Mouse (Mus musculus) testis, adult 2 months (tissue): ENCODE results near the gene Gpr183. TPM values are rescaled to one million over a fixed set of nuclear protein-coding genes. Genes with fewer than 3 reads are reported as not detected.

Experiments used
- H3K27ac ChIP-seq: fragments of 200-500 bp; 2 replicates; pipeline ENCODE4 v1.5.1; 2012; ENCODE audit warnings: low read depth, low read length; ENCODE audit not compliant: control insufficient read depth, insufficient read depth
- H3K27me3 ChIP-seq: fragments of 200-500 bp; 2 replicates; pipeline ENCODE4 v1.6.1; 2012; ENCODE audit warnings: mild to moderate bottlenecking, low read length, moderate library complexity; ENCODE audit not compliant: control insufficient read depth, insufficient read depth
- H3K36me3 ChIP-seq: fragments of 200-500 bp; 2 replicates; pipeline ENCODE4 v1.6.1; 2012; ENCODE audit warnings: mild to moderate bottlenecking, low read length; ENCODE audit not compliant: control insufficient read depth, insufficient read depth
- H3K4me1 ChIP-seq: fragments of 200-500 bp; 2 replicates; pipeline ENCODE4 v1.6.1; 2012; ENCODE audit warnings: low read length; ENCODE audit not compliant: control insufficient read depth, insufficient read depth
- H3K4me3 ChIP-seq: fragments of 200-500 bp; 2 replicates; pipeline ENCODE4 v1.5.1; 2012; ENCODE audit warnings: low read depth, mild to moderate bottlenecking, low read length, moderate library complexity, mixed read lengths; ENCODE audit not compliant: control insufficient read depth
- CTCF ChIP-seq: fragments of 200-500 bp; IDR thresholded peaks from 2 replicates; pipeline ENCODE4 v1.5.1; 2012; ENCODE audit warnings: low read depth, mild to moderate bottlenecking, inconsistent platforms, low read length, moderate library complexity; ENCODE audit not compliant: control insufficient read depth, insufficient read depth, insufficient replicate concordance
- POLR2A ChIP-seq: fragments of 200-500 bp; IDR thresholded peaks from 2 replicates; pipeline ENCODE4 v1.6.1; 2012; ENCODE audit warnings: low read depth, mild to moderate bottlenecking, inconsistent platforms, low read length, moderate library complexity; ENCODE audit not compliant: control insufficient read depth
- polyA plus RNA-seq: library from polyadenylated mRNA; depleted of rRNA; stranded (reverse); fragments of >200 nt; gene quantifications from 2 replicates; pipeline ENCODE4 v1.2.3, GENCODE M21; 2012

Gpr183 gene
- polyA plus RNA-seq, 1 experiment, result 0.15 TPM

GRCm38 (mm10) chr14:121987691-121988090, 22.7 kb upstream of the Gpr183 start:
- no peaks in the 10 kb centered on the region for H3K4me1 ChIP-seq
- H3K27me3 ChIP-seq, result no peaks in the 10 kb centered on the region
- H3K4me3 ChIP-seq, result no peak overlapping the region
- no peaks in the 10 kb centered on the region for H3K36me3 ChIP-seq
- no peak for TF ChIP-seq POLR2A
- TF ChIP-seq CTCF, result no peak
- H3K27ac ChIP-seq, result no peak overlapping the region

GRCm38 (mm10) chr14:121987287-121987686, 22.3 kb upstream of the Gpr183 start:
- Histone ChIP-seq H3K27ac (no peak overlapping the region), H3K4me1 (no peaks in the 10 kb centered on the region), H3K4me3 (no peak overlapping the region), H3K27me3 (no peaks in the 10 kb centered on the region), H3K36me3 (no peaks in the 10 kb centered on the region)
- no peak for TF ChIP-seq CTCF
- TF ChIP-seq POLR2A, result no peak

- Histone ChIP-seq H3K4me1 (no peaks in the 10 kb centered on the region), H3K36me3 (no peaks in the 10 kb centered on the region), H3K4me3 (no peak overlapping the region), H3K27ac (no peak overlapping the region), H3K27me3 (no peaks in the 10 kb centered on the region)
- TF ChIP-seq CTCF, result no peak
- TF ChIP-seq POLR2A, result no peak
Measured at GRCm38 (mm10) chr14:121986028-121986427, 21.0 kb upstream of the Gpr183 start.

- TF ChIP-seq CTCF (no peak), POLR2A (no peak)
- H3K4me1 ChIP-seq, result no peaks in the 10 kb centered on the region
- no peaks in the 10 kb centered on the region for H3K36me3 ChIP-seq
- no peak overlapping the region for H3K4me3 ChIP-seq
- no peaks in the 10 kb centered on the region for H3K27me3 ChIP-seq
- no peak overlapping the region for H3K27ac ChIP-seq
Measured at GRCm38 (mm10) chr14:121985477-121985876, 20.5 kb upstream of the Gpr183 start.

- Histone ChIP-seq H3K36me3 (no peaks in the 10 kb centered on the region), H3K27ac (no peak overlapping the region), H3K4me1 (no peaks in the 10 kb centered on the region), H3K27me3 (no peaks in the 10 kb centered on the region), H3K4me3 (no peak overlapping the region)
- TF ChIP-seq POLR2A, result no peak
Measured at GRCm38 (mm10) chr14:121983009-121983933, 18.3 kb upstream of the Gpr183 start.

GRCm38 (mm10) chr14:121981531-121981930, 16.5 kb upstream of the Gpr183 start:
- Histone ChIP-seq H3K4me3 (no peak overlapping the region), H3K36me3 (no peaks in the 10 kb centered on the region), H3K27me3 (no peaks in the 10 kb centered on the region), H3K27ac (no peak overlapping the region), H3K4me1 (no peaks in the 10 kb centered on the region)
- TF ChIP-seq POLR2A (no peak), CTCF (no peak)

- TF ChIP-seq POLR2A (no peak), CTCF (no peak)
- no peaks in the 10 kb centered on the region for H3K36me3 ChIP-seq
- H3K27ac ChIP-seq, result no peak overlapping the region
- H3K27me3 ChIP-seq, result no peaks in the 10 kb centered on the region
- no peak overlapping the region for H3K4me3 ChIP-seq
- H3K4me1 ChIP-seq, result no peaks in the 10 kb centered on the region
Measured at GRCm38 (mm10) chr14:121973114-121973513, 8.1 kb upstream of the Gpr183 start.

- TF ChIP-seq POLR2A (no peak), CTCF (no peak)
- H3K27me3 ChIP-seq, result no peaks in the 10 kb centered on the region
- no peak overlapping the region for H3K27ac ChIP-seq
- H3K4me1 ChIP-seq, result no peaks in the 10 kb centered on the region
- no peaks in the 10 kb centered on the region for H3K36me3 ChIP-seq
- H3K4me3 ChIP-seq, result no peak overlapping the region
Measured at GRCm38 (mm10) chr14:121970402-121970801, 5.4 kb upstream of the Gpr183 start.
